Mouse (Mus musculus) testis, adult 2 months (tissue): ENCODE results near the gene Lpin1.

Experiments
- CTCF ChIP-seq: fragments of 200-500 bp; IDR thresholded peaks from 2 replicates; pipeline ENCODE4 v1.5.1; 2012; ENCODE audit warnings: low read depth, mild to moderate bottlenecking, inconsistent platforms, low read length, moderate library complexity; ENCODE audit not compliant: control insufficient read depth, insufficient read depth, insufficient replicate concordance
- POLR2A ChIP-seq: fragments of 200-500 bp; IDR thresholded peaks from 2 replicates; pipeline ENCODE4 v1.6.1; 2012; ENCODE audit warnings: low read depth, mild to moderate bottlenecking, inconsistent platforms, low read length, moderate library complexity; ENCODE audit not compliant: control insufficient read depth

GRCm38 (mm10) chr12:16562647-16563046, 48.1 kb downstream of the Lpin1 start:
- TF ChIP-seq CTCF (no peak), POLR2A (no peak)
